Mouse (Mus musculus) heart, adult 2 months (tissue): ENCODE results near the gene Jmjd7. TPM values are rescaled to one million over a fixed set of nuclear protein-coding genes. Genes with fewer than 3 reads are reported as not detected.

Experiments used
- DNase-seq, 2 experiments: peaks; one replicate each; pipeline ENCODE4 v3.0.0; 2021
- H3K27ac ChIP-seq: fragments of 200-600 bp; 2 replicates; pipeline ENCODE4 v1.8.1; 2022
- H3K27me3 ChIP-seq: fragments of 200-500 bp; 2 replicates; pipeline ENCODE4 v1.6.1; 2012; ENCODE audit warnings: mild to moderate bottlenecking, low read length, inconsistent platforms, mixed read lengths; ENCODE audit not compliant: control insufficient read depth, insufficient read depth
- H3K36me3 ChIP-seq: fragments of 200-500 bp; 2 replicates; pipeline ENCODE4 v1.6.1; 2012; ENCODE audit warnings: low read length, inconsistent platforms; ENCODE audit not compliant: control insufficient read depth, insufficient read depth
- H3K4me1 ChIP-seq: fragments of 200-500 bp; 2 replicates; pipeline ENCODE4 v1.6.1; 2011; ENCODE audit warnings: low read length; ENCODE audit not compliant: control insufficient read depth, insufficient read depth
- H3K4me3 ChIP-seq: fragments of 200-600 bp; 2 replicates; pipeline ENCODE4 v1.8.1; 2022
- H3K79me2 ChIP-seq: fragments of 200-500 bp; replicated peaks from 2 replicates; pipeline ENCODE4 v1.6.1; 2012; ENCODE audit warnings: mild to moderate bottlenecking, inconsistent platforms, low read length, moderate library complexity, mixed read lengths; ENCODE audit not compliant: control insufficient read depth, insufficient read depth
- H3K9ac ChIP-seq: fragments of 200-500 bp; 2 replicates; pipeline ENCODE4 v1.6.1; 2012; ENCODE audit warnings: low read depth, mild to moderate bottlenecking, control low read depth, inconsistent platforms, low read length, mixed read lengths
- CTCF ChIP-seq: fragments of 200-600 bp; IDR thresholded peaks from 2 replicates; pipeline ENCODE4 v1.8.1; 2022; ENCODE audit warnings: antibody characterized with exemption, mild to moderate bottlenecking, moderate library complexity
- EP300 ChIP-seq: fragments of 200-500 bp; IDR thresholded peaks from 2 replicates; pipeline ENCODE4 v1.6.1; 2011; ENCODE audit warnings: low read depth, low read length, control low read depth; ENCODE audit not compliant: insufficient read depth
- POLR2A ChIP-seq: fragments of 200-500 bp; IDR thresholded peaks from 2 replicates; pipeline ENCODE4 v1.6.1; 2011; ENCODE audit warnings: mild to moderate bottlenecking, low read depth, low read length, control low read depth; ENCODE audit not compliant: insufficient read depth
- WGBS: fragments of 180-500 bp; shearing (Covaris S2); methylation state at CpG from one replicate; pipeline ENCODE4 v1.1.7; 2018; 5-methylcytosine and 5-hydroxymethylcytosine counted together
- intact Hi-C: fragments of 180-260 bp; cut with DNase I; formaldehyde crosslinking; loops from one replicate; pipeline ENCODE4 v1.15.1; 2025
- polyA plus RNA-seq: library from polyadenylated mRNA; depleted of rRNA; stranded (reverse); fragments of >200 nt; gene quantifications from 2 replicates; pipeline ENCODE4 v1.2.3, GENCODE M21; 2012
- total RNA-seq, 2 experiments: library from RNA; stranded (reverse); gene quantifications; 2 replicates each; pipeline ENCODE4 v1.2.3; 2021

The Jmjd7 gene
- total and polyA plus RNA-seq, 3 experiments, result 6.3 to 7.4 (median 6.4) TPM

DNA sequence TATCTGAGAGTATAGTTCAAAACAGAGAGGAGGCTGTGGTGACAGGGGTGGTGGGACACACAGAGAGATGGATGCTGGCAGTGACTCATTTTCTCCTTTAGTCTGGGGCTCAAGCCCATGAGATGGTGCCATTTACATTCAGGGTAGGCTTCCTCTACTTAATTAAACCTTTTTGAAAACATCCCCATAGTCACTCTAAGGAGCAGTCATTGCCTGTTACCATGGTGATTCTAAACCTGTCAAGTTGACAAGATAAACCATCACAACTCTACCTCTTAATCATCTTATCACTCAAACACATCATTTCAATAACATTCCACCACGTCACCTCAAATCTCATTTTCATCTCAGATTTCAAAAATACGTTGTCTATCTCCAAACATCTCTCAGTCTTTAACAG is 23.3 kb upstream of the Jmjd7 start:
- no peak for DNase-seq
- Histone ChIP-seq H3K4me1 (peaks cover 7% of the 10 kb centered on the region), H3K27me3 (no peaks in the 10 kb centered on the region), H3K4me3 (no peak overlapping the region), H3K27ac (no peak overlapping the region), H3K9ac (no peak overlapping the region), H3K36me3 (no peaks in the 10 kb centered on the region; the same call in 1 of the 2 replicates), H3K79me2 (no peaks in the 10 kb centered on the region)
- intact Hi-C loops, result no loop called here
- WGBS, result 93% methylated on average over 2 of the region's 2 CpGs
- TF ChIP-seq EP300 (no peak), POLR2A (no peak), CTCF (no peak)

DNA sequence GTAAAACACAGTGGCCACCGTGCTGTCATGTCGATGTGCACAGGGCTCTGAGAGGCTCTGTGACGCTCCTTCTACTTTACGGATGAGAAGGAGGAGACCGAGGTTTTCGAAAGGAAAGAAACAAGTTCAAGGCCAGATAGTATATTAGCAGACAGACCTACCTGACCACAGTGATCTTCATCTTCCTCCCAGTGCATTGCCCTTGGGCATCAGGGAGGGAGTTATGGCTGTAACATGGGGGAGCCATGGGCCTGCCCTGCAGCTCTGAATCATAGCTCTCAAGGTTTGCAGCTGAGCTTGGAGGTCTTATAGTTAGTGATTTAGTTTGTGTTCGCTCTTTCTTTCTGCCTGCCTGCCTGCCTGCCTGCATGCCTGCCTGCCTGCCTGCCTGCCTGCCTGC is 20.6 kb upstream of the Jmjd7 start:
- H3K4me3 ChIP-seq, result no peak overlapping the region
- WGBS, result 95% methylated on average over 7 of the region's 7 CpGs
- intact Hi-C loops, result no loop called here
- no peaks in the 10 kb centered on the region for H3K27me3 ChIP-seq
- H3K4me1 ChIP-seq, result peaks cover 6% of the 10 kb centered on the region
- H3K79me2 ChIP-seq, result no peaks in the 10 kb centered on the region
- TF ChIP-seq EP300 (no peak), CTCF (no peak), POLR2A (no peak)
- no peaks in the 10 kb centered on the region; the same call in 1 of the 2 replicates for H3K36me3 ChIP-seq
- no peak overlapping the region for H3K27ac ChIP-seq
- DNase-seq, result no peak
- H3K9ac ChIP-seq, result no peak overlapping the region

DNA sequence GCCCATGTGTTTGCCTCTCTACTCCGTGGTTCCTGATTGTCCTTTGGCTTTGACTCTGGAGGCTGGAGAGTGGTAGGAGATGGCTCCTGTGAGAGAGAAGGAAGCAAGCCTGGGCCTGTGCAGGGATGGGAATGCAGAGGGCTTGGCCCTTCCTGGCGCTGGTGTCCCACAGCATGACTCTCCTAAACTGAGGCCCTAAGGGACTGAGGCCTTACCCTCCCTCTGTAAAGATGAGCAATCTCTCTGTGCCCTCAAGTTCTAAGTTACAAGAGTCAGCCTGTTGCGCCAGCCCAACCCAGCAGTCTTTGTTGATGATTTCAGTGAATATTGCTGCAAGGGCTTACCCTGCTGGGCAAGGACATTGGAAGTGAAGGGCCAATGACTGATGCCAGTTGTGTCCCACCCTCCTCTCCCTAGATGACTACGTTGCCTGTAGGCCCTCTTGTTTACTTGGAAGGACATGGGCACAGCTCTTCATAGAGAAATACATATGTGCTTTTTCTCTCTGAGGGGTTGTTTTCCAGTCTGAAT is 19.5 kb upstream of the Jmjd7 start:
- intact Hi-C loops, result no loop called here
- H3K27ac ChIP-seq, result no peak overlapping the region
- no peaks in the 10 kb centered on the region for H3K79me2 ChIP-seq
- no peak overlapping the region for H3K9ac ChIP-seq
- H3K36me3 ChIP-seq, result no peaks in the 10 kb centered on the region; the same call in 1 of the 2 replicates
- WGBS, result 75% methylated on average over 4 of the region's 4 CpGs
- peaks cover 6% of the 10 kb centered on the region for H3K4me1 ChIP-seq
- no peak for TF ChIP-seq EP300
- TF ChIP-seq POLR2A, result no peak
- no peak for TF ChIP-seq CTCF
- H3K4me3 ChIP-seq, result no peak overlapping the region
- H3K27me3 ChIP-seq, result no peaks in the 10 kb centered on the region
- DNase-seq, result no peak

DNA sequence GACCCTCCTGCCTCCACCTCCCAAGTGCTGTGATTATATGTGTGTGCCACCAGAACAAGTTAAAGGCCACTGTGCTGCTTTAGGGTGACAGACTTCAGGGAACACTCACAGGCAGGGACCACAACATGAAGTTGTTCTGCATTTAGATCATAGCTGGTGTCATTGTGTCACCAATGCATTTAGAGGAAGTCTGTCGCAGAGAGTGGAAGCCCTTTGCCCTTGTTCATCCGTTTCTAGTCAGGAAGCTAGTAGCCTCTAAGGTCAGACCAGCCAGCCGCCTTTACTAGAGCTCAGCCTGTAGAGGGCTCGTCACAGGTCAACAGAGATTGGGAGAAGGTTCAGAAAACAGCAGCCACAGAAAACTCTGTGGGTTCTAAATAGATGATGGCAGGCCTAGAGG is 18.6 kb upstream of the Jmjd7 start:
- intact Hi-C loops, result no loop called here
- H3K4me3 ChIP-seq, result no peak overlapping the region
- no peak for TF ChIP-seq POLR2A
- no peak for TF ChIP-seq EP300
- no peak for TF ChIP-seq CTCF
- WGBS, result 40% methylated on average over 4 of the region's 4 CpGs
- no peaks in the 10 kb centered on the region for H3K27me3 ChIP-seq
- DNase-seq, result no peak
- H3K79me2 ChIP-seq, result no peaks in the 10 kb centered on the region
- no peak overlapping the region for H3K9ac ChIP-seq
- peaks cover 6% of the 10 kb centered on the region for H3K4me1 ChIP-seq
- H3K27ac ChIP-seq, result no peak overlapping the region
- H3K36me3 ChIP-seq, result no peaks in the 10 kb centered on the region; the same call in 1 of the 2 replicates

DNA sequence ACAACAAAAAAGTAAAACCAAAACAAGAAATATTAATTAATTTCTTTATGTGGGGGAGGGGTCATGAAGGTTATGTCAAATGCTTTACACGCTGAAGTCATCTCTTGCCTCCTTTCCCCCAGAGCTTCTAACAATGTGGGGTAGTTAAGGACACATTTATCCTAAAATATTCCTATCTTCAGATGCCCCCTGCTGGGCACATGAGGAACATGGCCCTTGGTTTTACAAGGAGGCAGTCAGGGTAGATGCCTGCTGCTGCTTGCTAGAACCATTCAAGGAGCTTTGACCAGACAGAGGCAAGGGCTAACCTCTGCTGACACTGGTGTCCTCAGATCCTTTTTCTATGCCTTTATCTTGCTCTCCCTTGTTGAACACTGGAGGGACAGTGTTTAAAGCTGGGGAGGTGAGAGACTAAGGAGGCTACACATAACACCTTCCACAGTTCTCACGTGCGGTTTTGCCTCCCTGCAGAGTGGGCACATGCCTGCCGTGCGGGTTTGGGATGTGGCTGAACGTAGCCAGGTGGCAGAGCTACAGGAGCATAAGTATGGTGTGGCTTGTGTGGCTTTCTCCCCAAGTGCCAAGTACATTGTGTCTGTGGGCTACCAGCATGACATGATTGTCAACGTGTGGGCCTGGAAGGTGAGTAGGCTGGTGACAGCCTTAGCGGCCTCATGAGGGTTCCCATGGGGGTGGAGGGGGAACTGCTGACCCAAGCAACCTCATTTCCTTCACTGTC is 15.7 kb upstream of the Jmjd7 start:
- no peaks in the 10 kb centered on the region for H3K79me2 ChIP-seq
- TF ChIP-seq CTCF (peak; percentile 89), EP300 (no peak), POLR2A (no peak)
- peak in 1 of 2 experiments; percentile 64 for DNase-seq
- H3K4me3 ChIP-seq, result no peak overlapping the region
- no peaks in the 10 kb centered on the region for H3K27me3 ChIP-seq
- no peak overlapping the region for H3K27ac ChIP-seq
- H3K9ac ChIP-seq, result no peak overlapping the region
- no peaks in the 10 kb centered on the region; the same call in 1 of the 2 replicates for H3K36me3 ChIP-seq
- WGBS, result 69% methylated on average over 8 of the region's 8 CpGs
- peaks cover 6% of the 10 kb centered on the region for H3K4me1 ChIP-seq
- intact Hi-C loops, result loop anchor here (1.0 to 10.0 kb wide), 2 partner anchors 41 to 227 kb away; partner anchors contain the start of gene Rpap1

DNA sequence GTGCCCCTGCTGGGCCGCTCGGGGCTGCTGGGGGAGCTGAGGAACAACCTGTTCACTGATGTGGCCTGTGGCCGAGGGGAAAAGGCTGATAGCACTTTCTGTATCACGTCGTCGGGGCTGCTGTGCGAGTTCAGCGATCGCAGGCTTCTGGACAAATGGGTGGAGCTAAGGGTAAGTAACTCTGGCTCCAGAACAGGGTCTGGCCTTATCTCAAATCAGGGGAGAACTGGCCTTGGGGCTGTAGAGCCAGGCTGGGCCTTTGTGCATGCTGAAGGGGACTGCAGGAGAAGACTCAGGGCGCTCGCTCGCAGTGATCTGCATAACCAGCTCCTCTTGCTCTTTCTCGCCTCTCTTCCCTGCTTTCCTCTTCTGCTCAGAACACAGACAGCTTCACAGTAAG is 14.4 kb upstream of the Jmjd7 start:
- WGBS, result 80% methylated on average over 13 of the region's 13 CpGs
- intact Hi-C loops, result loop anchor here (10.0 kb wide), 1 partner anchor 228 kb away; the partner anchor contains the start of gene Rpap1
- no peak for DNase-seq
- no peak overlapping the region for H3K27ac ChIP-seq
- H3K79me2 ChIP-seq, result no peaks in the 10 kb centered on the region
- no peak for TF ChIP-seq POLR2A
- no peak for TF ChIP-seq EP300
- no peak for TF ChIP-seq CTCF
- H3K9ac ChIP-seq, result no peak overlapping the region
- H3K4me1 ChIP-seq, result peaks cover 3% of the 10 kb centered on the region
- no peak overlapping the region for H3K4me3 ChIP-seq
- no peaks in the 10 kb centered on the region for H3K27me3 ChIP-seq
- no peaks in the 10 kb centered on the region for H3K36me3 ChIP-seq
